Mouse (Mus musculus) erythroblast, embryonic 14.5 days (primary cell): ENCODE data around the gene Mthfsd. TPM values are rescaled to one million over a fixed set of nuclear protein-coding genes. Genes with fewer than 3 reads are reported as not detected.

Experiments used
- H3K27me3 ChIP-seq: 2 replicates; pipeline ENCODE4 v1.6.1; 2012; ENCODE audit warnings: inconsistent platforms; ENCODE audit not compliant: control insufficient read depth
- H3K36me3 ChIP-seq: 2 replicates; pipeline ENCODE4 v1.6.1; 2012; ENCODE audit warnings: mild to moderate bottlenecking, inconsistent platforms; ENCODE audit not compliant: control insufficient read depth
- H3K4me1 ChIP-seq: 2 replicates; pipeline ENCODE4 v1.6.1; 2012; ENCODE audit warnings: inconsistent platforms; ENCODE audit not compliant: control insufficient read depth
- H3K4me3 ChIP-seq: replicated peaks from 2 replicates; pipeline ENCODE3; 2012; ENCODE audit warnings: moderate library complexity, mild to moderate bottlenecking, inconsistent platforms
- H3K9me3 ChIP-seq: 2 replicates; pipeline ENCODE4 v1.6.1; 2012; ENCODE audit warnings: low read length, inconsistent platforms, mixed read lengths; ENCODE audit not compliant: control insufficient read depth
- GATA1 ChIP-seq: IDR thresholded peaks from 2 replicates; pipeline ENCODE4 v1.6.1; 2012; ENCODE audit warnings: low read length, inconsistent platforms, mixed read lengths
- TAL1 ChIP-seq: IDR thresholded peaks from 3 replicates; pipeline ENCODE4 v1.6.1; 2012; ENCODE audit warnings: low read length, inconsistent platforms, mixed read lengths
- polyA plus RNA-seq: library from polyadenylated mRNA; stranded (reverse); fragments of >175 nt; gene quantifications from 2 replicates; pipeline ENCODE4 v1.2.3, GENCODE M21; 2012

The Mthfsd gene
- polyA plus RNA-seq, 1 experiment: 3.7 TPM

GRCm38 (mm10) chr8:121063649-121064048 lies 44.5 kb downstream of the Mthfsd start:
- no peaks in the 10 kb centered on the region for H3K36me3 ChIP-seq
- TF ChIP-seq TAL1 (no peak), GATA1 (no peak)
- H3K9me3 ChIP-seq: no peaks in the 10 kb centered on the region; the same call in 1 of the 2 replicates
- H3K27me3 ChIP-seq: no peaks in the 10 kb centered on the region; the same call in none of the 2 replicates
- H3K4me3 ChIP-seq: no peak overlapping the region
- H3K4me1 ChIP-seq: no peaks in the 10 kb centered on the region

- H3K36me3 ChIP-seq: no peaks in the 10 kb centered on the region
- no peaks in the 10 kb centered on the region for H3K4me1 ChIP-seq
- H3K4me3 ChIP-seq: no peak overlapping the region
- TF ChIP-seq GATA1 (no peak), TAL1 (no peak)
- no peaks in the 10 kb centered on the region; the same call in none of the 2 replicates for H3K27me3 ChIP-seq
- H3K9me3 ChIP-seq: no peaks in the 10 kb centered on the region; the same call in 1 of the 2 replicates
Observed at GRCm38 (mm10) chr8:121062521-121062920, 45.7 kb downstream of the Mthfsd start.

GRCm38 (mm10) chr8:121059098-121059497 lies 49.1 kb downstream of the Mthfsd start:
- no peak for TF ChIP-seq TAL1
- TF ChIP-seq GATA1: no peak
- Histone ChIP-seq H3K9me3 (no peaks in the 10 kb centered on the region; the same call in 1 of the 2 replicates), H3K27me3 (no peaks in the 10 kb centered on the region; the same call in none of the 2 replicates)

GRCm38 (mm10) chr8:121058081-121058480 lies 50.1 kb downstream of the Mthfsd start:
- Histone ChIP-seq H3K4me3 (no peak overlapping the region), H3K27me3 (no peaks in the 10 kb centered on the region; the same call in none of the 2 replicates), H3K36me3 (no peaks in the 10 kb centered on the region), H3K4me1 (no peaks in the 10 kb centered on the region), H3K9me3 (no peaks in the 10 kb centered on the region)
- no peak for TF ChIP-seq TAL1
- no peak for TF ChIP-seq GATA1

More at GRCm38 (mm10) chr8:121059098-121059497, 49.1 kb downstream of the Mthfsd start:
- H3K4me3 ChIP-seq: no peak overlapping the region
- no peaks in the 10 kb centered on the region for H3K4me1 ChIP-seq
- H3K36me3 ChIP-seq: no peaks in the 10 kb centered on the region

GRCm38 (mm10) chr8:121047441-121047840 lies 60.8 kb downstream of the Mthfsd start:
- no peak overlapping the region for H3K4me3 ChIP-seq
- no peaks in the 10 kb centered on the region for H3K4me1 ChIP-seq
- H3K36me3 ChIP-seq: no peaks in the 10 kb centered on the region
- TF ChIP-seq TAL1 (no peak), GATA1 (no peak)
- no peaks in the 10 kb centered on the region for H3K27me3 ChIP-seq
- H3K9me3 ChIP-seq: peaks cover 3% of the 10 kb centered on the region; the same call in 1 of the 2 replicates

- Histone ChIP-seq H3K27me3 (no peaks in the 10 kb centered on the region), H3K36me3 (no peaks in the 10 kb centered on the region), H3K4me1 (no peaks in the 10 kb centered on the region), H3K9me3 (peaks cover 3% of the 10 kb centered on the region; the same call in 1 of the 2 replicates), H3K4me3 (no peak overlapping the region)
- no peak for TF ChIP-seq GATA1
- TF ChIP-seq TAL1: no peak
Observed at GRCm38 (mm10) chr8:121043719-121044440, 64.3 kb downstream of the Mthfsd start.

Other genes with a start within 250 kb of the Mthfsd start
- not detected in 2 replicates for gene Foxf1, start 24.0 kb downstream of the Mthfsd start, polyA plus RNA-seq
- gene Foxc2, start 7.8 kb upstream of the Mthfsd start, polyA plus RNA-seq: not detected in 2 replicates
- gene Foxl1, start 19.5 kb upstream of the Mthfsd start, polyA plus RNA-seq: not detected in 2 replicates